Mouse (Mus musculus) erythroblast, embryonic 14.5 days (primary cell): Measurements from ENCODE around the gene Dnajc14.

Experiments used
- GATA1 ChIP-seq: IDR thresholded peaks from 2 replicates; pipeline ENCODE4 v1.6.1; 2012; ENCODE audit warnings: low read length, inconsistent platforms, mixed read lengths
- TAL1 ChIP-seq: IDR thresholded peaks from 3 replicates; pipeline ENCODE4 v1.6.1; 2012; ENCODE audit warnings: low read length, inconsistent platforms, mixed read lengths

GRCm38 (mm10) chr10:128807018-128807417 is 3.2 kb downstream of the Dnajc14 start:
- no peak for TF ChIP-seq GATA1
- no peak for TF ChIP-seq TAL1
